Mouse (Mus musculus) liver, adult 2 months (tissue): Measurements from ENCODE around the gene Rorc. TPM values are rescaled to one million over a fixed set of nuclear protein-coding genes. Genes with fewer than 3 reads are reported as not detected.

Experiments
- DNase-seq: peaks from one replicate; pipeline ENCODE4 v3.0.0-alpha.2; 2011; ENCODE audit warnings: low read depth, low spot score; ENCODE audit errors: extremely low read depth
- H3K27ac ChIP-seq: fragments of 200-500 bp; replicated peaks from 2 replicates; pipeline ENCODE4 v1.5.1; 2012; ENCODE audit warnings: low read depth, mild to moderate bottlenecking, control low read depth, inconsistent platforms, low read length; ENCODE audit not compliant: insufficient read depth
- H3K27me3 ChIP-seq: fragments of 200-500 bp; 2 replicates; pipeline ENCODE4 v1.6.1; 2012; ENCODE audit warnings: mild to moderate bottlenecking, moderate library complexity, low read length, inconsistent platforms; ENCODE audit not compliant: control insufficient read depth, insufficient read depth
- H3K36me3 ChIP-seq: fragments of 200-500 bp; 2 replicates; pipeline ENCODE4 v1.6.1; 2012; ENCODE audit warnings: low read length, inconsistent platforms; ENCODE audit not compliant: control insufficient read depth, insufficient read depth
- H3K4me1 ChIP-seq: fragments of 200-500 bp; 2 replicates; pipeline ENCODE4 v1.6.1; 2011; ENCODE audit warnings: low read length; ENCODE audit not compliant: control insufficient read depth, insufficient read depth
- H3K4me3 ChIP-seq: fragments of 200-500 bp; 2 replicates; pipeline ENCODE4 v1.5.1; 2011; ENCODE audit warnings: low read depth, mild to moderate bottlenecking, control low read depth, low read length, moderate library complexity; ENCODE audit not compliant: insufficient read depth
- H3K79me2 ChIP-seq: fragments of 200-500 bp; 2 replicates; pipeline ENCODE4 v1.6.1; 2012; ENCODE audit warnings: inconsistent platforms, mild to moderate bottlenecking, low read length, moderate library complexity; ENCODE audit not compliant: control insufficient read depth, insufficient read depth
- H3K9ac ChIP-seq: fragments of 200-500 bp; 2 replicates; pipeline ENCODE4 v1.6.1; 2012; ENCODE audit warnings: low read depth, mild to moderate bottlenecking, control low read depth, inconsistent platforms, low read length
- CTCF ChIP-seq: fragments of 200-500 bp; IDR thresholded peaks from 2 replicates; pipeline ENCODE4 v1.5.1; 2011; ENCODE audit warnings: low read depth, low read length, control low read depth
- POLR2A ChIP-seq: fragments of 200-500 bp; IDR thresholded peaks from 2 replicates; pipeline ENCODE4 v1.6.1; 2011; ENCODE audit warnings: low read length, control low read depth; ENCODE audit not compliant: insufficient read depth; ENCODE audit errors: extremely low read depth
- WGBS: fragments of 180-500 bp; shearing (Covaris S2); methylation state at CpG from one replicate; pipeline ENCODE4 v1.1.7; 2018; 5-methylcytosine and 5-hydroxymethylcytosine counted together
- polyA plus RNA-seq: library from polyadenylated mRNA; depleted of rRNA; stranded (reverse); fragments of >200 nt; gene quantifications from 2 replicates; pipeline ENCODE4 v1.2.3, GENCODE M21; 2012
- total RNA-seq: library from RNA; depleted of rRNA; stranded (reverse); fragments of >200 nt; gene quantifications from 2 replicates; pipeline ENCODE4 v1.2.3, GENCODE M21; 2014

Rorc gene
- total and polyA plus RNA-seq, 2 experiments: 34.4 to 50.3 TPM

DNA sequence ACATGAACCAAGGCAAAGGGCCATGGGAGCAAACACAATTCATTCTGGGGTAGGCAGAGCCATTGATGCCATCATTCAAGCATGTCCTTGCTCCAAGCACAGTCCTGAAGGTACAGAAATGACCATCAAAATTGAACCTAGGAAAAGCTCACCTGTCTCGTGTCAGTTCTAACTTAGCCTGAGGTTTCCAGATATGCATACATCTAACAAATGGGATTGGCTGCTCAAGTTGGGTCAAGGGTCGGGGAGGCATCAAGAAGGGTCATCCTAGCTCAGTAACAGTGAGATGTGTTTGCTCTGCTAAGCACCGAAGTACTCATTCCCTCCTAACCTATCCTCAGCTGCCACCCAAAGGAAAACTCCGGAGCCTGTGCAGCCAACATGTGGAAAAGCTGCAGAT is 24.3 kb downstream of the Rorc start:
- H3K9ac ChIP-seq: no peak overlapping the region
- H3K4me3 ChIP-seq: no peak overlapping the region
- no peak overlapping the region for H3K27ac ChIP-seq
- H3K27me3 ChIP-seq: no peaks in the 10 kb centered on the region
- DNase-seq: no peak
- H3K36me3 ChIP-seq: peaks cover 25% of the 10 kb centered on the region
- no peaks in the 10 kb centered on the region for H3K4me1 ChIP-seq
- H3K79me2 ChIP-seq: no peaks in the 10 kb centered on the region
- WGBS: 76% methylated on average over 4 of the region's 4 CpGs
- no peak for TF ChIP-seq POLR2A

DNA sequence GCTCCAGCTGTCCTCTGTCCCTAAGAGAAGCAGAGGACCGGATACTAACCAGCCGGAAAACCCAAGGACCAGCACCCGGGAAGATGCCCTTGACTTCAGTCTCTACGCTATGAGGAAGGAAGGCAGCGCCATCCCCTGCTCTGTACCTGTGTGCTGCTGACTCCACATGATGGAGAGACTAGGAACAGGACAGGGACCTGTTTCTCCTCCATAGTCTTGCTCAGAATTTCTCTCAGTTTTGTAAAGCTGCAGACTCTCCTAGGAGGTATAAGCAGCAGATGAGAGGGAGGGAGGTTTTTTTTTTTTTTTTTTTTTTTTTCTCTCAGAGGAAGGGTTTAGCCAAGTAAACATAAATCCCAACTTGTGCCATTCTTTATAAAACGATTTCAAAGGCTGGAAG is 25.6 kb downstream of the Rorc start, which contains the start of gene Lingo4:
Gene Lingo4, plus strand, starts transcription at position 301 of the 400 bp plus-strand sequence.
- peaks cover 22% of the 10 kb centered on the region for H3K36me3 ChIP-seq
- H3K9ac ChIP-seq: no peak within 1 kb of the TSS
- H3K4me1 ChIP-seq: no peaks in the 10 kb centered on the region
- DNase-seq: no peak
- WGBS: 81% methylated on average over 6 of the region's 6 CpGs
- no peaks in the 10 kb centered on the region for H3K79me2 ChIP-seq
- H3K27ac ChIP-seq: no peak within 1 kb of the TSS
- TF ChIP-seq POLR2A (no peak), CTCF (no peak)
- no peaks in the 10 kb centered on the region for H3K27me3 ChIP-seq
- H3K4me3 ChIP-seq: no peak within 1 kb of the TSS

GRCm38 (mm10) chr3:94398943-94399481 is 26.4 kb downstream of the Rorc start:
- H3K27me3 ChIP-seq: no peaks in the 10 kb centered on the region
- H3K27ac ChIP-seq: no peak overlapping the region
- H3K79me2 ChIP-seq: no peaks in the 10 kb centered on the region
- no peak for DNase-seq
- no peak for TF ChIP-seq POLR2A
- no peak for TF ChIP-seq CTCF
- peaks cover 16% of the 10 kb centered on the region; the same call in 1 of the 2 replicates for H3K36me3 ChIP-seq
- no peak overlapping the region for H3K4me3 ChIP-seq
- no peaks in the 10 kb centered on the region for H3K4me1 ChIP-seq
- H3K9ac ChIP-seq: no peak overlapping the region
- WGBS: 13% methylated on average over 20 of the region's 20 CpGs

- Histone ChIP-seq H3K27me3 (no peaks in the 10 kb centered on the region), H3K4me3 (no peak overlapping the region), H3K4me1 (no peaks in the 10 kb centered on the region), H3K9ac (no peak overlapping the region), H3K79me2 (no peaks in the 10 kb centered on the region), H3K27ac (no peak overlapping the region), H3K36me3 (peaks cover 14% of the 10 kb centered on the region; the same call in 1 of the 2 replicates)
- no peak for DNase-seq
- WGBS: 70% methylated on average over 5 of the region's 5 CpGs
- TF ChIP-seq POLR2A (no peak), CTCF (no peak)
Observed at GRCm38 (mm10) chr3:94399663-94400310, 27.2 kb downstream of the Rorc start.

DNA sequence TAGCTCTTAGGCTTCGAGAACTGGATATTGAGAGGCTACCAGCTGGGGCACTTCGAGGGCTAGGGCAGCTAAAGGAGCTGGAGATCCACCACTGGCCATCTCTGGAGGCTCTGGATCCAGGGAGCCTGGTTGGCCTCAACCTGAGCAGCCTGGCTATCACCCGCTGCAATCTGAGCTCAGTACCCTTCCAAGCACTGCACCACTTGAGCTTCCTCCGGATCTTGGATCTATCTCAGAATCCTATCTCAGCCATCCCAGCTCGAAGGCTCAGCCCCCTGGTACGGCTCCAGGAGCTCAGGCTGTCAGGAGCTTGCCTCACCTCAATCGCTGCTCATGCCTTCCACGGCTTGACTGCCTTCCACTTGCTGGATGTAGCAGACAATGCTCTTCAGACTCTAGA is 29.9 kb downstream of the Rorc start:
- TF ChIP-seq CTCF: no peak
- no peak for TF ChIP-seq POLR2A
- DNase-seq: no peak
- no peaks in the 10 kb centered on the region for H3K4me1 ChIP-seq
- WGBS: 72% methylated on average over 8 of the region's 8 CpGs
- no peak overlapping the region for H3K9ac ChIP-seq
- no peaks in the 10 kb centered on the region for H3K36me3 ChIP-seq
- H3K79me2 ChIP-seq: no peaks in the 10 kb centered on the region
- H3K27me3 ChIP-seq: no peaks in the 10 kb centered on the region
- H3K27ac ChIP-seq: no peak overlapping the region
- no peak overlapping the region for H3K4me3 ChIP-seq

DNA sequence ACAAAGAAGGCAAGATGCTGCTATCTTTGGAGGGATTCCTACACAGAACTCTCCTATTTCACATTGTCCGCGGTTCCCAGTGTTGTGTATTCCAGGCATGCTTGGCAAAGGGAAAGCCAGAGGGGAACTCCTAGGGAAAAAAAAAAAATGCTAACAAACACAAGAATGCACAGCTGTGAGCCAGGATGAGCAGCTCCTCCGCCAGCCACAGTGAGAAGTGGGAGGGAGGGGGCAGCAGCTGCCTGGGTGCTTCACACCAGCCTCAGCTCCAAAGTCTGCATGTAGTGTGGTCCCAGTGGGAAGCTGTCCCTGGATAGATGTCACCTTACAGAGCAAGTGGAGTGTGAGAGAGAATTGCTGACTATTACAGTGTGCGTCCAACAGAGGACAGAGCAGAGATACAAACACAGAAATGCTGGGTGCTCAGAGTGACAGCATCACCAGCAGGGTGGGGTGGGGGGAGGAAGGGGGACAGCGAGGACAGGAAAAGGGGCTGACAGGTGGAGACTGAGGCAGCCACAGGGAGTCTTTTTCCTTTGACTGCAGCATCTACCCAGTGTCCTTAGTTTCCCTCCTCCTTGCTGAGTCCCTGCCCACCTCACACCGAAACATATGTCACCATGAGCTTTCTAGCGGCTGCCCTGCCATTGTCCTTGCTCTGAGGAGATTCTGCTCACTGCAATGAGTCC is 31.9 kb downstream of the Rorc start:
- Histone ChIP-seq H3K27ac (no peak overlapping the region), H3K9ac (no peak overlapping the region), H3K4me1 (no peaks in the 10 kb centered on the region), H3K79me2 (no peaks in the 10 kb centered on the region), H3K4me3 (no peak overlapping the region), H3K36me3 (no peaks in the 10 kb centered on the region), H3K27me3 (no peaks in the 10 kb centered on the region)
- DNase-seq: no peak
- TF ChIP-seq CTCF (no peak), POLR2A (no peak)
- WGBS: 47% methylated on average over 7 of the region's 7 CpGs
